Mouse (Mus musculus) cerebellum, adult 9-11 months (tissue): Measurements from ENCODE around the gene Dpf2.

Experiments
- DNase-seq: peaks from one replicate; pipeline ENCODE4 v3.0.0; 2022

Dpf2 gene

GRCm38 (mm10) chr19:5913007-5913719, at the start of gene Dpf2:
TSS of gene Dpf2 (minus strand) at chr19:5913010.
- DNase-seq, result no peak

GRCm38 (mm10) chr19:5957371-5957770, 44.6 kb upstream of the Dpf2 start:
- no peak for DNase-seq

- DNase-seq, result peak; percentile 81
Measured at GRCm38 (mm10) chr19:5956685-5957084, 43.9 kb upstream of the Dpf2 start.

- DNase-seq, result no peak
Measured at GRCm38 (mm10) chr19:5955704-5956670, 43.2 kb upstream of the Dpf2 start.

DNA sequence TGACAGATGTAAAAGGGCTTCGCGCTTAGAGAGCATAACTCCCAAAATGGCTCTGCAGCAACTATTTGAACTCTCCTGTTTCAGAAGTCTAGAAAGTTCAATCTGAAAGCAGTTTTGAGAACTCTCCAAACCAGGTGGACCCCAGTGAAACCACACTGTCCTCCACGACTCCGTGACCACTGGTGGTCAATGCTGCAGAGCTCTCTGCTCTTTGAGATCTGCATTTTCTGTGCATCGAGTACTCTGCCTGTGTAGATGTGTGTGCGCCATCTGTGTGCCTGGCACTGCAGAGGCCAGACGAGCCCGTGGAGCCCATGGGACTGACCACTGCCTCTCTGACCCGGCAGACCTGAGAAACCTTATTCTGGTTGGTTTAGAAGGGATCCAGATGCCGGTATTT, 42.1 kb upstream of the Dpf2 start:
- no peak for DNase-seq

DNA sequence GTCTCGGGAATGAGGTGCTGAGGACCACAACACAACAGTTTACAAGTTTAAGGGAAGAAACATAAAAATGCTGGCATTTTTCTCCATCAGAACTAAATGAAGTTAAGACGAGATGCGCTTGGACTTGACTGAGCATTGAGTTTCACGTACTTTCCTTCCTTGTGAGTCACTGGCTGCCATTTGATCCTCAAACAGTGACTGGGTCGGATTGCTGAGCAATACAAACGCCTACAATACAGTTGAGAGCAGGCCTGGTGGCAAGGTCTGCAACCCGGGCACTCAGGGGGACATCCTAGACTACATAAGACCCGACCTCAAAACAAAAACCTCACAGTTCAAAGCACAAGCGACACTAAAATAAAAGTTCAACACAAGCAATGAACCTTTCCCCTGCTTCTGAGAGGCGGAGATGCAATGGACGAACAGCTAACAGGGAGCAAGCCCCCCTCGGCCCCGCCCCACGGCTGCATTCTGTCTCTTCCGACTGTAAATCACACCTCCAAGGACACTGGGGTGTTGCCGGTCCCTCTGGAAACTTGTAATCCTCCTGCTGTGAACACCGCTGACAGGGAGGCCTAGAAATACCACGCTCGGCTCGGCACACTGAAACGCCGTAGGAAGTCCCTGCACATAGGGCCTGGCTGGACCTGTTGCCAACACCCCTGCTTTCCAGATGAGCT, 41.4 kb upstream of the Dpf2 start:
- DNase-seq, result no peak

DNA sequence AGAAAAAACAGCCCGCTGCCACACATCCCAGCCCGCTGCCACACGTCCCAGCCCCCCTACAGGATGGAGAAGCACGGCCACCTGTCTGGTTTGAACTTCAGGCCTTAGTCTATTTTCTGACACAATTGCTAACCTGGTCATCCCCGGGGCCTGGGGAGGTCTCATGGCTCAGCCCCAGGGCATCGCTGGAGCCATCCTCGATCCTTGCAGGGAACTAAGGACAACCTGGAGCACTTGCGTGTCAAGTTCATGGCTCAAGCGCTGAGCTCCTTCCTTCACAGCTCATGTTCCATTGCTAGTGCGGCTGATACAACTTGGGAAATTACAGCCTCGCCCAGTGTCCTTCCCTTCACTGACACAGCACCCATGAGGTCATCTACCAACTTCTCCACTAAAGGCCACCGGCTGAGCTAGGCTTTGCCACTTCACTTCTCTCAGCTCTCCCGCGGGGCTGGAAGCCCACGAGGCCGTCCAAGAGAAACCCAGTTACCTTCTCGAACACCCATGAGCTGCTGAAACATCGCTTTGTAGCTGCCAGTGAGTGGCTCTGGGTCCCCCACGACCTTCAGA, 40.5 kb upstream of the Dpf2 start:
- DNase-seq, result no peak

GRCm38 (mm10) chr19:5952071-5952691, 39.4 kb upstream of the Dpf2 start:
- no peak for DNase-seq

DNA sequence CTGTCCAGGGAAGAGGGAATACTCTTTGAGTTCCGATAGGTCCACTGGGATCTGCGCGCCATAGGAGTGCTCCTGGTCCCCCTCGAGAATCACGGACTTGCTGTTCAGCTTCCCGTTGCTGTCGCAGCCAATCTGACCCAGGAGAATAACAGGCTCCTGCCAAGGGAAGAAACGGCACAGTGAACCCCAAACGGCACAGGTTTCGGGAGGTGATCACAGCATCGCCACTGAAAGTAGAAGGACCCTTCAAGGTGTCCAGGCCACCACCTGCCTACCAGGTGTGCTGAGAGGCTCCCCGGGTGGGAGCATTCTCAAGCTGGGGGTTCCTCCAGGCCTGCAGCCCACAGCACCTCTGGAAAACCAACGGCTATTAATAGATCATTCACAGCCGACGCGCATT, 38.8 kb upstream of the Dpf2 start:
- DNase-seq, result no peak

GRCm38 (mm10) chr19:5950218-5950617, 37.4 kb upstream of the Dpf2 start:
- no peak for DNase-seq

DNA sequence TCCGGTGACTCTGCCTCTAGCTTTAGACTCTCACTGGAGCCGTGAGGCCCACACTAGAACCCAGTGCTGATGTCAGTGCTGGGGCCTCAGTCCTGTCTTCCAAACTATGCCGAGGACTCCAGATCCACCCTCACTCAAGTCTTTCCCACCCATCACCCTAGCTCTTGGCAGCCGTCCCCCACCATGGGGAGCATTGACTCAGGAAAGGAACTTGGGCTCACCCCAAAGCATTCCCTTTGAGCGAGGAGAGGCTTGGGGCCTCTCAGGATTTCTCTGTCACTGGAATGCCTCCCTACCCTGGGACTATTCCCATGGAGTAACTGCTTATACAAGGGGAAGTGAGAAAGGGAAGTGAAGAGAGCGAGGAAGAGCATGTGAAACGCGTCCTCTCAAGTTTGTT, 33.1 kb upstream of the Dpf2 start:
- DNase-seq, result no peak

DNA sequence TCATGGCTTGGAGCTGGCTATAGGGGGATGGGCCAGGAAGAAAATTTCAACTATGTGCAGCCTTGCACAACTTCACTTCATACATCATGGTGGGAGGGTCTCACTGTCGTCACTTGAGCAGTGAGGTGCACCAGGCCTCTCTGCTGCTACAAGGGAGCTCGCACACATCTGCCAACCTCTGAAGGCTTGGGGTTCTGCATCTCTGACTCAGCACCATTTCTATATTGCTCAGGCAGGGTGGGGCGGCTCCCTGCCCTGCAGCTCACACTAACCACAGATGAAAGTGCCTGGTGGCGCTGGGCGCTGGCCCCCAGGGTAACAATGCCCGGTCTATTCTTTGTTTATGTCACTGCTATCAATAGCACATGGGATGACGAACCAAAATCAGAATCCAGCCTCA, 32.2 kb upstream of the Dpf2 start:
- DNase-seq, result peak; percentile 30

GRCm38 (mm10) chr19:5944145-5944544, 31.3 kb upstream of the Dpf2 start:
- DNase-seq, result no peak

- DNase-seq, result no peak
Measured at GRCm38 (mm10) chr19:5943404-5943803, 30.6 kb upstream of the Dpf2 start.

DNA sequence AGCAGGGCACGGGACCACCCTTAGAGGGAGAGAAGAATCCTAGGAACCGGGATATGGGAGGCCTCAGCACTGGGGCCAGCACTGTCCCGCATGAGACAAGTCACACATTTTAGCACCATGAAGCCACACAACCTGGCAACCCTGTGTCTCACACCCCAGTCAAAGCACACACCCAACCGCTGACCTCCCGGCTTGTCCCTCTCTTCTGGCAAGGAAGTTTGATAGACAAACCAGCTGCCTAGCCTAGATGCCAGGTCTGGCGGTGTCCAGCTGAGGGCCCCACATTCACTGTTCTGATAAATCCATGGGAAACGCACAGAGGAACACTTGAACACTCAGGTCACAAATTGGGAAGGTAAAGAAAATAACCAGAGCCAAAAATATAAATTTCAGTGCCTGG, 29.8 kb upstream of the Dpf2 start:
- no peak for DNase-seq

GRCm38 (mm10) chr19:5940656-5941055, 27.8 kb upstream of the Dpf2 start:
- DNase-seq, result peak; percentile 58

DNA sequence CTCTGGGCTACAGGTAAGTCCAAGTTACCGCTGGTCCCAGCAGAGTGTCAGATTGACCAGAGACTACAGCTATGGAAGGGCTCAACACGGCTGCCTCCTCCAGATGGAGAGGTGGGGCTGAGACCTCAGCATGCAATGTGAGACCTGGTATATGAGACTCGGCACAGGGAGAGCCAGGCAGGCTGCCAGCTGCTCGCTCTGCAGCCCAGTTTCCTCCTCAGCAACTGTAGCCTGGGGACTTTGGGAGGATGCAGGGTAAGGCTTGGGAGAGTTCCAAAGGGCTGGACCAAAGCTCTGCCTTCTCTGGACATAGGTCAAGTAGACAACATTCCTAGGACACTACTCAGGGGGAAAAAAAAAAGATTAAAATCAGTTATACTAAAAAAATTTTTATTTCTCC, 27.4 kb upstream of the Dpf2 start:
- peak; percentile 93 for DNase-seq

- peak; percentile 59 for DNase-seq
Measured at GRCm38 (mm10) chr19:5939715-5940114, 26.9 kb upstream of the Dpf2 start.

- no peak for DNase-seq
Measured at GRCm38 (mm10) chr19:5938516-5938915, 25.7 kb upstream of the Dpf2 start.

DNA sequence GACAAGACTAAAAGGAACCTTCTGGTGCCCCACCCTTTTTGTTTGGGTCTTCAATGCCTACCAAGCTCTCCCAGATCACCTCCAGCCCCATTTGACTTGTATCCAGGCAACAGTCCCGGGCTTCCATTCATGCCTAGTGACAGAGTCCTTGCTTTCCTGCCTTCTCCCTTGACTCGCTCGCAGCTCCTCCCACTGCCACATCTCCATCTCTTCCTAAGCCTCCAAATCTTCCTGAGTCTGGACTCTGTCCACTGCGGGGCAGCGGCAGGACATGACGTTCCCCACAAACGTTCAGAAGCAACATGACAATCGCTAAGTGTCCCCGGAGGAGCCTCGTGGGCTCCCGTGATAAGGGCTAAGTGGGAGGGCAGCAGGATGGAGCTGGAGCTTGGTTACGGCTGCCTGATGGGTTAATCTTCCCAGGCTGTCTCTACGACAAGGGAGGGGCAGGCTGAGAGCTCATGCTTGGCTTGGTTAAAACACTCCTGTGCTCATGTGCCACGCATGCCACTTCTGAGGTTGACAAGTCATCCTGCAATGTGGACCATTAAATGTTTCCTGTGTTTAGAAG, 25.1 kb upstream of the Dpf2 start:
- DNase-seq, result peak; percentile 30

- DNase-seq, result no peak
Measured at GRCm38 (mm10) chr19:5937095-5937835, 24.5 kb upstream of the Dpf2 start.

GRCm38 (mm10) chr19:5935691-5936090, 22.9 kb upstream of the Dpf2 start:
- DNase-seq, result no peak
